Mouse (Mus musculus) E14TG2a.4 (cell line): Measurements from ENCODE around the gene Brat1.
"Not testable (repeated sequence)": the region's sequence is repeated elsewhere in the genome, so short reads cannot be mapped to it uniquely, and the experiment has no call there.

Experiments used
- H3K27me3 ChIP-seq: 2 replicates; pipeline ENCODE4 v1.6.1; 2014; ENCODE audit warnings: low read length, control low read depth; ENCODE audit not compliant: insufficient read depth
- H3K36me3 ChIP-seq: 2 replicates; pipeline ENCODE4 v1.6.1; 2014; ENCODE audit warnings: low read length, control low read depth; ENCODE audit not compliant: insufficient read depth
- H3K4me1 ChIP-seq: replicated peaks from 2 replicates; pipeline ENCODE4 v1.6.1; 2014; ENCODE audit warnings: low read depth, low read length, control low read depth
- H3K4me3 ChIP-seq: replicated peaks from 2 replicates; pipeline ENCODE4 v1.5.1; 2014; ENCODE audit warnings: mild to moderate bottlenecking, low read length
- H3K9me3 ChIP-seq: 2 replicates; pipeline ENCODE4 v1.6.1; 2014; ENCODE audit warnings: low read length, control low read depth
- CTCF ChIP-seq: conservative IDR thresholded peaks from 2 replicates; pipeline ENCODE4 v1.5.1; 2014; ENCODE audit warnings: low read length
- NANOG ChIP-seq: IDR thresholded peaks from 2 replicates; pipeline ENCODE4 v1.6.1; 2014; ENCODE audit warnings: borderline replicate concordance, low read length, mixed read lengths
- POU5F1 ChIP-seq: IDR thresholded peaks from 2 replicates; pipeline ENCODE4 v1.6.1; 2014; ENCODE audit warnings: low read length, borderline replicate concordance

Brat1 gene

DNA sequence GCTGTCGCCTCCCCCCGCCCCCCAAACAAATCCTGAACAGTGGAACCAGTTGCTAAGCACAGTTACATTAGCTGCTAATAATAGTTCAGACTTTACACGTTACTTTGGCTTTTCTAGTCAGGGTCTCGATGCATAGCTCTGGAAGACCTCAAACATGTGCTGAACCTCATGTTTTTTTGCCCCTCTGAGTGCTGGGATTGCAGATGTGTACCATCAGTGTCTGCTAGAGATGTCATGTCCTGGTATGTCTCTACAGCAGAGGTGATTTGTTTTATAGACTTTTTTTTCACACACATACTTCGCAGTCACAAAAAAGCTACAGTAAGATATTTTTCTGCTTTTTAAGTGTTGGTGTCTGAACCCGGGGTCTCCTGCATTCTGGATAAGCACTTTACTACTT, 32.7 kb upstream of the Brat1 start:
- Histone ChIP-seq H3K36me3 (peaks cover 55% of the 10 kb centered on the region), H3K27me3 (no peaks in the 10 kb centered on the region), H3K9me3 (peaks cover 24% of the 10 kb centered on the region), H3K4me3 (no peak overlapping the region), H3K4me1 (peaks cover 29% of the 10 kb centered on the region)
- TF ChIP-seq POU5F1 (no peak), CTCF (no peak), NANOG (no peak)

DNA sequence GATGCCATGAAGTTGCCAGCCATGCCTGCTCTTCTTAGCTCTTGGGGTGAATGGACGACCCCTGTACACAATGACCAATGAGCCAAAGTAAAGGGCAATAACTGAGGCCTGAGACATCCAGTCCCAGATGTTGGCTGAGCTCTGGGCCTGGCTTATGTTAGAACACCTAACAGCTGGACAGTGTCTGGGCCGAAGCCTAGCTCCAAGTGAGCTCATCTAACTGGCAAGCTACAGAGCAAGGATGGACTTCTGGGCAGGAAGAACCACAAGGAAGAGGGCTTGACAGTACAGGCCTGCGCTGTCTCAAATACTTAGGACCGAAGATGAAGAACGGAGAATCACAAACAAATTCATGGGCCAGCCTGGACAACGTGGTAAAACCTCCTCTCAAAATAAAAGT, 32.2 kb upstream of the Brat1 start:
- peaks cover 23% of the 10 kb centered on the region for H3K9me3 ChIP-seq
- H3K4me3 ChIP-seq, H3K27me3 ChIP-seq: not testable (repeated sequence)
- peaks cover 29% of the 10 kb centered on the region for H3K4me1 ChIP-seq
- peaks cover 57% of the 10 kb centered on the region for H3K36me3 ChIP-seq

DNA sequence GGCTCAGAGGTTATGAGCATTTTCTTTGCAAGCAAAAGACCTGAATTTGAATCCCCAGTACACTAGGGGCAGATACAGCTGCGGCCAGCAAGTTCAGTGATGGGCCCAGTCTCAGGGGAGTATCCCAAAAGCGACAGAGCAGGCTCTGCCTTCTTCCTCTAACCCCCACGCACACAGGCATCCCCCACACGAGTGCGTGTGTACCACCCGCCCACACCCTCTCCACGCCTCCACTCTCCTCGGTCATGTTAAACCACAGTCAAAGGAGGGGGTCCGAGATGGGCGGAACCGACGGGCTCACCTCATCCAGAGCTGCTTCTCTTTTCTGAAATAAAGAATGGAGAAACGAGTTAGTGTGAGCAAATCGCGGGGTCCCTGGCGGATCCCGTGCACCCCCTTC, 30.8 kb upstream of the Brat1 start:
- Histone ChIP-seq H3K36me3 (peaks cover 64% of the 10 kb centered on the region), H3K4me1 (peaks cover 29% of the 10 kb centered on the region), H3K27me3 (no peaks in the 10 kb centered on the region), H3K9me3 (peaks cover 8% of the 10 kb centered on the region), H3K4me3 (no peak overlapping the region)
- TF ChIP-seq POU5F1 (no peak), NANOG (no peak), CTCF (no peak)

DNA sequence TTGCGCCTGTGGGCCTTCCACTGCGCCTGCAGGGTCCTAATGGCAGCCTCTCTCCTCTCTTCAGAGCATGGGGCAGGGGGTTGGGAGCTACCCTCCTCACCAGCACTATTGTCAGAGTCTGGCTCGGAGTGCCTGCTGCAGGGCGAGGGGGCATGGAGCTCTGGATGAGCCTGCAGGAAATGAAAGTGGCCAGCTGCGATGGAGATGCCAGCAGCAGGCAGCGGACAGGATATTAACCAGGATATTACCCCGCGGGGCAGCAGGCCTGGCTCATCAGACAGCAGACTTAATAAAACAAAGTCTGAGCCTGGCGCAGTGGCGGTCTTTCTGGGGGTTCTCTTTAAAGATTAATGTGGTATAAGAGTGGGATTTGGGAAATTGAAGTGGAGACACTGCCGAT, 29.7 kb upstream of the Brat1 start:
- no peak for TF ChIP-seq NANOG
- Histone ChIP-seq H3K4me3 (no peak overlapping the region), H3K27me3 (no peaks in the 10 kb centered on the region), H3K36me3 (peaks cover 63% of the 10 kb centered on the region), H3K4me1 (peaks cover 29% of the 10 kb centered on the region), H3K9me3 (no peaks in the 10 kb centered on the region)

DNA sequence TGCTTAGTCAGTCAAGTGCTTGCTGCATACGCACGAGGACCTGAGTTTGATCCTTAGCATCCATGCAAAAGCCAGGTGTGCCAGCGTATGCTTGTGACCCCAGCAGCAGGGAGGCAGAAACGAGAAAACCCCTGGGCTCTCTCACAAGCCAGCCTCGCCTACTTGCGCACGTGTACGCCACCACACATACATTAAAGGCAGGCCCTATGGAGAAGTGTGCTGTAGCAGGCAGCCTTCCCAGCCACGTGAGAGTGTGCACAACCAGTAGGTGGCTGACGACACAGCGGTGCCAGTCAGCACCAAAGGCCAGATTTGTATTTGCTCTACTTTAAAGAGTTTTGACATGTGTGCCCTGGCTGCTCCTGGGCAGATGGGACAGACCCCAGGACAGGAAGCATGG, 29.2 kb upstream of the Brat1 start:
- Histone ChIP-seq H3K4me1 (peaks cover 31% of the 10 kb centered on the region), H3K4me3 (no peak overlapping the region), H3K9me3 (no peaks in the 10 kb centered on the region), H3K36me3 (peaks cover 61% of the 10 kb centered on the region), H3K27me3 (no peaks in the 10 kb centered on the region)
- TF ChIP-seq NANOG: no peak
- TF ChIP-seq CTCF: no peak
- no peak for TF ChIP-seq POU5F1

DNA sequence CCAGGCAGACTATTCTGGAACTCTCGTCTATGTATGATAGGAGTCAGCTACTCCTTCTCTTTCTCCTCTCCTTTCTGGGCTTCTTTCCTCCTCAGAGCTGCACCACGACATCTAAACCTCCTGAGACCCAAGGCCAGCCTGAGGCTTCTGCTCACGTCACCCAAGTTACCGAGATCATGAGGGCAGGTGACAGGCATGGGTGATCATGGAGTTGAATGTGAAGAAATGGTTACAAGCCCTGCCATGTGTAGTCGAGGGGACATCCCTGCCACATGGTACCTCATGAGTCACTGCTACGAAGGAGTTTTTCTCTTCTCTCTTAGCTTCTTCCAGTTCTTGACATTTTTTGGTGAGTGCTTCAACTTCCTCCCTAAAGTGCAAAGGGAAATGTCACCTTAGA, 27.7 kb upstream of the Brat1 start:
- no peaks in the 10 kb centered on the region for H3K27me3 ChIP-seq
- H3K4me1 ChIP-seq: peaks cover 39% of the 10 kb centered on the region
- peaks cover 56% of the 10 kb centered on the region for H3K36me3 ChIP-seq
- H3K4me3 ChIP-seq: no peak overlapping the region
- TF ChIP-seq CTCF (no peak), NANOG (no peak), POU5F1 (no peak)
- H3K9me3 ChIP-seq: peaks cover 6% of the 10 kb centered on the region; the same call in 1 of the 2 replicates

DNA sequence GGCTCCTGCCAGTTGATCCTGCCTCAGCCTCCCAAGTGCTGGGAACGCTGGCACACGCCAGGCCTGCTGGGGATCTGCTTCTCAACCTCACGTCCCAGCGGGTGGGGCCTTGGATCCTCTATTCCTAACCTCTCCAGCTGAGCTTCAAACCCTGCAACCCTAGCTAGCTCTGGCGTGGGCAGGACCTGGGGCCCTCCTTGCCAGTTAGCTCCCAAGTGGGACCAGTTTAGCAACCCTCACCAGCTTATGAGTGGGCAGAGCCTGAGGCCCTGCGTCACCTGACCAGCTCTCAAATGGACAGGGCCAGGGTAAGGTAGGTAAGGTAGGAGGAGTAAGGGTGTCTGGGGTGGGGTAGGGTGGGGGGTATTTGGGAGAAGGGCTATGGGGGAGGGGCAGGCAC, 24.8 kb upstream of the Brat1 start:
- Histone ChIP-seq H3K27me3 (no peaks in the 10 kb centered on the region), H3K9me3 (peaks cover 6% of the 10 kb centered on the region; the same call in 1 of the 2 replicates), H3K36me3 (peaks cover 60% of the 10 kb centered on the region), H3K4me3 (no peak overlapping the region), H3K4me1 (peaks cover 31% of the 10 kb centered on the region)
- TF ChIP-seq POU5F1: no peak
- TF ChIP-seq CTCF: no peak
- no peak for TF ChIP-seq NANOG

DNA sequence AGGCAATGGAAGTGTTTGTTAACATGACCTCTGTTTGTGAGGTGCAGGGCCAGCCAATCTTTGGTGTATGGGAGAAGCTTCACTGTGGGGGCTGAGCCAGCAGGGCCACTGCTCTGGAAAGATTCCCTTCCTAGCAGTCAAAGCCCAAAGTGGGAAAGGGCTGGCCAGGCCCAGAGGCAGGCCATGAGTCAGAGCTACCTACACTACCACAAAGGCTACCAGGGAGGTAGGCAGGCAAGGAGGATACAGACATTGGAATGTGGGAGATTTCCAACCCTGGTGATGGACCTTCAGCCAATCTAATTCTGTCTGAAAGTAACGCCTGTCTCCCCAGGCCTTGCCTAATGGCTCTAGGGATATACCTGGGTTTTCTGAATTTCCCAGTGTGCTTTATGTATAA, 23.9 kb upstream of the Brat1 start:
- Histone ChIP-seq H3K9me3 (peaks cover 6% of the 10 kb centered on the region; the same call in 1 of the 2 replicates), H3K36me3 (peaks cover 56% of the 10 kb centered on the region), H3K4me1 (peaks cover 25% of the 10 kb centered on the region), H3K27me3 (no peaks in the 10 kb centered on the region), H3K4me3 (no peak overlapping the region)
- TF ChIP-seq NANOG: no peak
- no peak for TF ChIP-seq CTCF
- no peak for TF ChIP-seq POU5F1

DNA sequence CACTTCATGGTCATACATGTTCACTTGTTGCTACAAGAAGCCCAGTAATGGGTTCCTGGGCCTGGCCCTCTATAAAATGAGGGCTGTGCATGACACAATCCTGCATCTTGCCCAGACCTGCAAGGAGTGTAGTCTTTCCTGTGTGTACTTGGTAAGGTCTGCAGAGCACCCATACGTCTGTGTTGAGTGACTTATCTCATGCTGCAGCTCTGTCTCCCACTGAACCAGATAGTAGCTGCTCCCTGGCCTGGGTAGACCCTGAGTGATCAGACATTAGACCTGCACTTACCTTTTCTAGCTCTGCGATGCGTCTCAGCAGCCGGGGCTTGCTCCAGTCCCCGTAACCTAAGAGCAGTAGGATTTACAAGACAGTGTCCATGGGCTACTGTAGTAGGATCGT, 22.7 kb upstream of the Brat1 start:
- H3K4me1 ChIP-seq: peaks cover 24% of the 10 kb centered on the region

More for the DNA sequence above, 22.7 kb upstream of the Brat1 start:
- no peak for TF ChIP-seq POU5F1
- Histone ChIP-seq H3K27me3 (no peaks in the 10 kb centered on the region), H3K36me3 (peaks cover 55% of the 10 kb centered on the region), H3K4me3 (no peak overlapping the region), H3K9me3 (peaks cover 6% of the 10 kb centered on the region; the same call in 1 of the 2 replicates)
